Mouse (Mus musculus) liver, adult 2 months (tissue): ENCODE results near the gene Mtfr2. TPM values are rescaled to one million over a fixed set of nuclear protein-coding genes. Genes with fewer than 3 reads are reported as not detected.

ENCODE experiments used
- DNase-seq: peaks from one replicate; pipeline ENCODE4 v3.0.0-alpha.2; 2011; ENCODE audit warnings: low read depth, low spot score; ENCODE audit errors: extremely low read depth
- H3K27ac ChIP-seq: fragments of 200-500 bp; replicated peaks from 2 replicates; pipeline ENCODE4 v1.5.1; 2012; ENCODE audit warnings: low read depth, mild to moderate bottlenecking, control low read depth, inconsistent platforms, low read length; ENCODE audit not compliant: insufficient read depth
- H3K27me3 ChIP-seq: fragments of 200-500 bp; 2 replicates; pipeline ENCODE4 v1.6.1; 2012; ENCODE audit warnings: mild to moderate bottlenecking, moderate library complexity, low read length, inconsistent platforms; ENCODE audit not compliant: control insufficient read depth, insufficient read depth
- H3K36me3 ChIP-seq: fragments of 200-500 bp; 2 replicates; pipeline ENCODE4 v1.6.1; 2012; ENCODE audit warnings: low read length, inconsistent platforms; ENCODE audit not compliant: control insufficient read depth, insufficient read depth
- H3K4me1 ChIP-seq: fragments of 200-500 bp; 2 replicates; pipeline ENCODE4 v1.6.1; 2011; ENCODE audit warnings: low read length; ENCODE audit not compliant: control insufficient read depth, insufficient read depth
- H3K4me3 ChIP-seq: fragments of 200-500 bp; 2 replicates; pipeline ENCODE4 v1.5.1; 2011; ENCODE audit warnings: low read depth, mild to moderate bottlenecking, control low read depth, low read length, moderate library complexity; ENCODE audit not compliant: insufficient read depth
- H3K79me2 ChIP-seq: fragments of 200-500 bp; 2 replicates; pipeline ENCODE4 v1.6.1; 2012; ENCODE audit warnings: inconsistent platforms, mild to moderate bottlenecking, low read length, moderate library complexity; ENCODE audit not compliant: control insufficient read depth, insufficient read depth
- H3K9ac ChIP-seq: fragments of 200-500 bp; 2 replicates; pipeline ENCODE4 v1.6.1; 2012; ENCODE audit warnings: low read depth, mild to moderate bottlenecking, control low read depth, inconsistent platforms, low read length
- CTCF ChIP-seq: fragments of 200-500 bp; IDR thresholded peaks from 2 replicates; pipeline ENCODE4 v1.5.1; 2011; ENCODE audit warnings: low read depth, low read length, control low read depth
- POLR2A ChIP-seq: fragments of 200-500 bp; IDR thresholded peaks from 2 replicates; pipeline ENCODE4 v1.6.1; 2011; ENCODE audit warnings: low read length, control low read depth; ENCODE audit not compliant: insufficient read depth; ENCODE audit errors: extremely low read depth
- WGBS: fragments of 180-500 bp; shearing (Covaris S2); methylation state at CpG from one replicate; pipeline ENCODE4 v1.1.7; 2018; 5-methylcytosine and 5-hydroxymethylcytosine counted together
- polyA plus RNA-seq: library from polyadenylated mRNA; depleted of rRNA; stranded (reverse); fragments of >200 nt; gene quantifications from 2 replicates; pipeline ENCODE4 v1.2.3, GENCODE M21; 2012
- total RNA-seq: library from RNA; depleted of rRNA; stranded (reverse); fragments of >200 nt; gene quantifications from 2 replicates; pipeline ENCODE4 v1.2.3, GENCODE M21; 2014

Mtfr2 gene
- total and polyA plus RNA-seq, 2 experiments = not detected

DNA sequence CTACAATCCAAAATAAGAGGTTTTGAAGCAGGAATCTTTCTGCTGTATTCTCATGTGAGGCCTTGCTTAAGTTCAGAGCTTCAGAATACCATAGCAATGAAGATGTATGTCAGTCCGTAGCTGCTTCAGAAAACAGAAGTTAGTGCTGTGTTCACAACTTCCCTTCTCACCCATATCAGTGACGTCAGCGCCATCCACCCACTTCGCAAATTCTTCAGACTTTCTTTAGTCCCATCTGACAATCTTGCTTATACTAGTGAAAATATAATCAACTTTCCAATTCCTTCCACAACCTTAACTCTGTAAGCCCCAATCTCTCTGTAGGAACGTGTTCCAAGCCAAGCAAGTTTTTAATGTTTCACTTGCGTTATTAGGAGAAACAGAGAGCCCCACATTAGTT, 50.7 kb downstream of the Mtfr2 start:
- no peaks in the 10 kb centered on the region for H3K27me3 ChIP-seq
- peaks cover 3% of the 10 kb centered on the region; the same call in 1 of the 2 replicates for H3K36me3 ChIP-seq
- no peaks in the 10 kb centered on the region for H3K4me1 ChIP-seq
- no peak overlapping the region for H3K9ac ChIP-seq
- 75% methylated on average over 6 of the region's 6 CpGs for WGBS
- no peak for TF ChIP-seq POLR2A
- no peak for TF ChIP-seq CTCF
- no peak overlapping the region for H3K4me3 ChIP-seq
- no peaks in the 10 kb centered on the region for H3K79me2 ChIP-seq
- peak; percentile 9 for DNase-seq
- H3K27ac ChIP-seq = no peak overlapping the region

DNA sequence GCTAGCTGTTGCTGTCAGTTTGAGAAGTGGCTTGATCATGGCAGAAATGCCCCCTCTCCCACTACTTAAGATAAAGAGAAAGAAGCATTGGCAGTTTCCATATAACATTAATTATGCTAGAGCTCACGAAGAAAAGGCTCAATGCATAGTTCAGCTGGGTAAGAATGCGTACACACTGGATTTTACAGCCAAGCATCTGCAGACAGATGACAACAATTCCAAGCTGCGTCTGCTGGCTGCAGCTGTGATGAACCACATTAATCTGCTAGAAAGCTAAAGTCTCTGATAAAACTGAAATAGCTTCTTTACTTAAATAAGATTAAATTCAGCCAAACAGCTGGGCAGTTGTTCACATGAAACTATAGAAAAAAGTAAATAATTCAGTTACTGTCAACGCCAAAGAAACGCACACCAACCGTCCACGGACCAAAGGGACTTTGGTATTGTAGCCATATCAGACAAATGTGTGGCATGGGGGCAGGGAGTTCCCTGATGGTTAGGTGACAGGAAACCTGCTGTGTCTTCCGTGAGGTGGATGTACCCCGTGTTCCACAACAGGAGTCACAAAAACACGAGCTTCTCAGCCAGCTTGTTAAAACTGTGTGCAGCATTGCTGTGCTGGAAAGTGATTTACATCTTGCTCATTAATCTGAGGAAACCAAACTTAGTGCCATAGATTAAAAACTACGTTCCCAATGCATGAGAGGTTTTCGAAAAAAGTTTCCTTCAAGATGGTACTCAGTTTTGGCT, 51.2 kb downstream of the Mtfr2 start:
- Histone ChIP-seq H3K4me1 (no peaks in the 10 kb centered on the region), H3K27ac (no peak overlapping the region), H3K4me3 (no peak overlapping the region), H3K9ac (no peak overlapping the region), H3K27me3 (no peaks in the 10 kb centered on the region), H3K36me3 (peaks cover 3% of the 10 kb centered on the region; the same call in 1 of the 2 replicates), H3K79me2 (no peaks in the 10 kb centered on the region)
- no peak for DNase-seq
- no peak for TF ChIP-seq POLR2A
- no peak for TF ChIP-seq CTCF
- 78% methylated on average over 12 of the region's 12 CpGs for whole genome bisulfite sequencing

DNA sequence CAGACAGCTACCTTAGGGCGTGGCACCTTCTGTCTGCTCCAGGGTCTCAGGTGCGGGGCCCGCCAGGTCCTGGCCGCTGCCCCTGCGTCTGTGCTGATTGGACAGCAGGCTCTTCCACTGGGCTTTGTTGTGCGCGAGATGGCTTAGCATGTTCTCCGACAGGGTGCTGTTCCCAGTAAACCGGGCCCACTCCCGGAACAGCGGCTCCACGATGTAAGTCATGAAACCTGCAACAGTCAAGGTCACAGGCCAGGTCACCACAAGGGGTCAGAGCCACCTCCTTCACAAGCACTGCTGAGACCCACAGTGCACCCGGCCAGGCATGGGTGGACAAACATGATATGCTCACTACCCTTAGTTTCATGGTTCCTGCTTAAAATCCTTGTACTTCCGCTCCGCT, 52.8 kb downstream of the Mtfr2 start:
- no peak overlapping the region for H3K4me3 ChIP-seq
- no peak overlapping the region for H3K9ac ChIP-seq
- H3K27ac ChIP-seq = no peak overlapping the region
- TF ChIP-seq CTCF = no peak
- TF ChIP-seq POLR2A = no peak
- no peaks in the 10 kb centered on the region for H3K27me3 ChIP-seq
- peaks cover 3% of the 10 kb centered on the region; the same call in 1 of the 2 replicates for H3K36me3 ChIP-seq
- DNase-seq = no peak
- H3K79me2 ChIP-seq = no peaks in the 10 kb centered on the region
- 74% methylated on average over 15 of the region's 15 CpGs for WGBS
- H3K4me1 ChIP-seq = no peaks in the 10 kb centered on the region

DNA sequence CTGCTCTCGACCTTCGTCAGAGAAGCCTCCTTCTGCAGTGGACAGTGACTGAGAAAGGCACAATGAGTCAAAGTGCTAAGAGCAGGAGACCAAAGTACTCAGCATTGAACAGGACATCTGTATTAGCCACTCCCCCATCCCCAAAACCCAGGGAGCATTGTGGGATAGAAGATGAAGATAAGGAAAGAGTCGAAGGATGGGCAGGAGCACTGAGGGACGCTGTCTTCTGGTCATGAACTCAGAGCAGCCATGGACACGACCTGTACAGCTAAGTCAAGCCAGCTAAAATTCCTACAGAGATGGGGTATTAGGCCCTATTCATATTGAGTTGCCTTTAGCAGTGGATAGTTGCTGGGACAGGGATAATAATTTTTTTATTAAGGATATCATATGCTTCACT, 55.4 kb downstream of the Mtfr2 start:
- H3K4me1 ChIP-seq = no peaks in the 10 kb centered on the region
- 84% methylated on average over 5 of the region's 5 CpGs for WGBS

DNA sequence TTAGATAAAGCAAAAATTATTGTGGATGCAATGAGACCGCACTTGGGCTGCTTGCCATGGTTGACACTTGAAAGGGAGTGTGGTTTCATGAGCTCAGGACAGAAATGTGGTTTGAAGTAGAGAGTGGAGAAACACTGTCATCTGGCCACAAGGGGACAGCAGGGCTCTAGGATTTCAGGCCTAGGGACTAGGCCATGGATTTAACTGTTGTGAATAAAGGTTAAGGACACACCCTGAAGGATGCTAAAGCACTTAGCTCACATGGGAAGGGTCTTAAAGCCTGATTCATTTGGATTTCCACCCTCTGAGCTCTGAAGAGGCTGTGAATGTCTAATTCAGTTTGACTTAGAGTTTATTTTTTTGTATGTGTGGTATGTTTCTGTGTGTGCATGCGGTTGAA, 57.9 kb downstream of the Mtfr2 start:
- Histone ChIP-seq H3K4me3 (no peak overlapping the region), H3K36me3 (0 out of 2 replicates have a peak, but pooled peaks cover 3% of the 10 kb centered on the region), H3K79me2 (no peaks in the 10 kb centered on the region), H3K4me1 (no peaks in the 10 kb centered on the region), H3K9ac (no peak overlapping the region), H3K27ac (no peak overlapping the region), H3K27me3 (no peaks in the 10 kb centered on the region)
- DNase-seq = peak; percentile 49
- 87% methylated on average over 2 of the region's 2 CpGs for WGBS
- TF ChIP-seq POLR2A = no peak
- peak; percentile 74 for TF ChIP-seq CTCF

More for the DNA sequence above, 55.4 kb downstream of the Mtfr2 start:
- Histone ChIP-seq H3K27me3 (no peaks in the 10 kb centered on the region), H3K4me3 (no peak overlapping the region), H3K36me3 (no peaks in the 10 kb centered on the region), H3K79me2 (no peaks in the 10 kb centered on the region), H3K9ac (no peak overlapping the region), H3K27ac (no peak overlapping the region)
- no peak for DNase-seq
- no peak for TF ChIP-seq POLR2A
- no peak for TF ChIP-seq CTCF

DNA sequence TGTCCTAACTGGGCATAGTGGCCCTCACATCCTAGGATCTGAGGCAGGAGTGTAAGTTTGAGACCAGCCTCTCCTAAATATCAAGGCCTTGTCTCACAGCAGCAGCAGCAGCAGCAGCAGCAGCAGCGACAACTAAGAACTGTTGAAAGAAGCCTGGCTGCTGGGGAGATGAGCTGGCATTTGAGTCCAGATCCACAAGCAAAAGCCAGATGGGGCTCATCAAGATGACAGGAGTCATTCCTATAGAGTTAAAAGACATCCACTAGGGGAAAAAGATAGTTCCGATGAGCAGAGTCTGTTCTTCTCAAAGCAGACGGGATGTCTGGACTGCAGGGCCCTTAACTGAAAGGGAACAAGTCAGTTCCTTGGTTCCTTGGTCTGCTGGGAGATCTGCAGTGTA, 60.8 kb downstream of the Mtfr2 start:
- H3K4me1 ChIP-seq = no peaks in the 10 kb centered on the region
- peaks cover 5% of the 10 kb centered on the region; the same call in 1 of the 2 replicates for H3K36me3 ChIP-seq
- no peak overlapping the region for H3K9ac ChIP-seq
- no peak for TF ChIP-seq CTCF
- no peak for TF ChIP-seq POLR2A
- no peak for DNase-seq
- WGBS = 84% methylated on average over 3 of the region's 3 CpGs
- no peaks in the 10 kb centered on the region for H3K27me3 ChIP-seq
- no peak overlapping the region for H3K27ac ChIP-seq
- no peaks in the 10 kb centered on the region for H3K79me2 ChIP-seq
- H3K4me3 ChIP-seq = no peak overlapping the region
